Mouse (Mus musculus): ENCODE measurements at regions not wholly inside any gene's neighbourhood (a gene's known extent, or its start where the extent isn't known, plus 50 kb on each side); places are given as distances from the start of the nearest gene placed in this dataset.

GRCm38 (mm10) chr12:25438217-25439028, 341.5 kb upstream of the Id2 start:
- H3K27ac ChIP-seq (ENCODE audit: insufficient read depth, low read depth) = peak overlapping the region; percentile 83
- peaks cover 29 to 71% of the 10 kb centered on the region in 2 experiments for H3K4me1 ChIP-seq (ENCODE audit: control insufficient read depth in 1 of 2, insufficient read depth in 2 of 2)
- no peaks in the 10 kb centered on the region for H3K9me3 ChIP-seq (replicated peaks; ENCODE audit: low read length)
- H3K9ac ChIP-seq (ENCODE audit: insufficient read depth, low read depth) = no peak overlapping the region
- peak; percentile 97 for DNase-seq (ENCODE audit: extremely low read depth)
- H3K79me2 ChIP-seq (replicated peaks; ENCODE audit: control insufficient read depth, extremely low read depth, insufficient read depth, poor library complexity, severe bottlenecking) = no peaks in the 10 kb centered on the region
- H3K36me3 ChIP-seq (replicated peaks in 1 of 2; ENCODE audit: control insufficient read depth in 1 of 2, insufficient read depth in 1 of 2, low read length in 1 of 2) = no peaks in the 10 kb centered on the region
- in situ Hi-C loops (cut with MboI; ENCODE audit: low pct_ligation_motif_present, low pct_unique_long_range_greater_than_20kb, low sequenced_read_pairs) (loop anchor here (25.0 kb wide), 1 partner anchor 226 kb away; no protein-coding TSS in a partner anchor), dilution Hi-C loops (cut with MboI; ENCODE audit: extremely low pct_ligation_motif_present, extremely low pct_unique_long_range_greater_than_20kb, low sequenced_read_pairs) (no loop called here)
- peak; percentile 25; the same call in 1 of the 2 replicates for TF ChIP-seq MAZ (IDR thresholded peaks at IDR 0.05; ENCODE audit: low read depth, low read length)
- peak; percentile 63; the same call in 1 of the 2 replicates for TF ChIP-seq MYC (IDR thresholded peaks at IDR 0.05; ENCODE audit: low read depth, low read length)
- peak; percentile 24; the same call in 1 of the 2 replicates for TF ChIP-seq HCFC1 (IDR thresholded peaks at IDR 0.05; ENCODE audit: low read depth, low read length)
- TF ChIP-seq MEF2A (IDR thresholded peaks at IDR 0.05; ENCODE audit: borderline replicate concordance, low read depth, low read length) = peak; percentile 82
- no peak; the same call in none of the 2 replicates for TF ChIP-seq MAX (IDR thresholded peaks at IDR 0.05; ENCODE audit: low read length)
- peak; percentile 58; the same call in 1 of the 2 replicates for TF ChIP-seq SIN3A (IDR thresholded peaks at IDR 0.05; ENCODE audit: low read length)
- peak; percentile 80 for TF ChIP-seq ETS1 (conservative IDR thresholded peaks at IDR 0.05; ENCODE audit: low read depth, low read length)
- TF ChIP-seq IRF4 (IDR thresholded peaks at IDR 0.05; ENCODE audit: low read depth, low read length) = peak; percentile 93
- TF ChIP-seq EP300 (IDR thresholded peaks at IDR 0.05; ENCODE audit: low read length) = peak; percentile 81
- TF ChIP-seq UBTF (IDR thresholded peaks at IDR 0.05; ENCODE audit: low read depth, low read length) = no peak
- TF ChIP-seq POLR2A (IDR thresholded peaks at IDR 0.05; ENCODE audit: low read depth, low read length) = no peak
- TF ChIP-seq MXI1 (IDR thresholded peaks at IDR 0.05; ENCODE audit: low read depth, low read length) = peak; percentile 38; the same call in 1 of the 2 replicates
- no peak for TF ChIP-seq TBP (conservative IDR thresholded peaks at IDR 0.05; ENCODE audit: low read depth, low read length)
- TF ChIP-seq GABPA (IDR thresholded peaks at IDR 0.05; ENCODE audit: insufficient replicate concordance, low read depth, low read length) = no peak
- peak; percentile 82 for TF ChIP-seq BHLHE40 (IDR thresholded peaks at IDR 0.05; ENCODE audit: low read depth, low read length)
- TF ChIP-seq CHD1 (IDR thresholded peaks at IDR 0.05; ENCODE audit: low read depth, low read length) = no peak
- TF ChIP-seq PAX5 (IDR thresholded peaks at IDR 0.05; ENCODE audit: low read length) = no peak
- no peak for TF ChIP-seq USF1 (IDR thresholded peaks at IDR 0.05; ENCODE audit: low read depth, low read length)
- TF ChIP-seq JUND (conservative IDR thresholded peaks at IDR 0.05; ENCODE audit: low read depth, low read length) = peak; percentile 81
- TF ChIP-seq E2F4 (IDR thresholded peaks at IDR 0.05; ENCODE audit: insufficient replicate concordance, low read depth, low read length) = no peak
- peak; percentile 100 for TF ChIP-seq ZNF384 (IDR thresholded peaks at IDR 0.05; ENCODE audit: low read depth, low read length)
- no peak for TF ChIP-seq POLR2AphosphoS2 (IDR thresholded peaks at IDR 0.05; ENCODE audit: low read depth, low read length)
- no peak for TF ChIP-seq ZKSCAN1 (IDR thresholded peaks at IDR 0.05; ENCODE audit: borderline replicate concordance, low read depth, low read length)
- TF ChIP-seq NRF1 (IDR thresholded peaks at IDR 0.05; ENCODE audit: low read depth, low read length) = no peak
- TF ChIP-seq SMC3 (IDR thresholded peaks at IDR 0.05; ENCODE audit: low read depth, low read length) = no peak; the same call in 1 of the 2 replicates
- 0 out of 2 replicates have a peak, but pooled peaks have one; percentile 16 for TF ChIP-seq ELF1 (IDR thresholded peaks at IDR 0.05; ENCODE audit: low read depth, low read length)
- TF ChIP-seq USF2 (conservative IDR thresholded peaks at IDR 0.05; ENCODE audit: low read depth, low read length) = no peak
- no peak for TF ChIP-seq CTCF (conservative IDR thresholded peaks at IDR 0.05 in 1 of 2, IDR thresholded peaks at IDR 0.05 in 1 of 2; ENCODE audit: low read depth in 2 of 2, low read length in 2 of 2)
- no peak; the same call in 1 of the 2 replicates for TF ChIP-seq RAD21 (IDR thresholded peaks at IDR 0.05; ENCODE audit: low read depth, low read length)
- TF ChIP-seq JUN (IDR thresholded peaks at IDR 0.05; ENCODE audit: insufficient read depth, low read depth, low read length) = peak; percentile 85
- TF ChIP-seq TCF12 (IDR thresholded peaks at IDR 0.05; ENCODE audit: low read depth, low read length) = peak; percentile 92
- peak; percentile 59 for TF ChIP-seq MAFK (IDR thresholded peaks at IDR 0.05; ENCODE audit: insufficient replicate concordance, low read length)
- no peak for TF ChIP-seq KAT2A (IDR thresholded peaks at IDR 0.05; ENCODE audit: insufficient replicate concordance, low read length)
- peak; percentile 60; the same call in 1 of the 2 replicates for TF ChIP-seq CHD2 (IDR thresholded peaks at IDR 0.05; ENCODE audit: low read length)
- 0 out of 2 replicates have a peak, but pooled peaks have one; percentile 34 for TF ChIP-seq RCOR1 (conservative IDR thresholded peaks at IDR 0.05; ENCODE audit: low read depth, low read length)
- TF ChIP-seq ZC3H11A (IDR thresholded peaks at IDR 0.05; ENCODE audit: low read depth, low read length) = no peak
- TF ChIP-seq NELFE (IDR thresholded peaks at IDR 0.05; ENCODE audit: low read depth, low read length) = no peak
- TF ChIP-seq ZMIZ1 (IDR thresholded peaks at IDR 0.05; ENCODE audit: low read depth, low read length) = no peak; the same call in 1 of the 2 replicates
- peak overlapping the region; percentile 75 for H3K4me2 ChIP-seq (ENCODE audit: insufficient read depth, low read depth, poor library complexity, severe bottlenecking)
- H3K27me3 ChIP-seq (replicated peaks) = no peaks in the 10 kb centered on the region
- peak overlapping the region in 1 of 3 experiments; percentile 19 for H3K4me3 ChIP-seq (replicated peaks in 1 of 3; ENCODE audit: low read depth in 2 of 3, low read length in 2 of 3, poor library complexity in 1 of 3)
